Mouse (Mus musculus): ENCODE measurements around the gene Clta.

DNA sequence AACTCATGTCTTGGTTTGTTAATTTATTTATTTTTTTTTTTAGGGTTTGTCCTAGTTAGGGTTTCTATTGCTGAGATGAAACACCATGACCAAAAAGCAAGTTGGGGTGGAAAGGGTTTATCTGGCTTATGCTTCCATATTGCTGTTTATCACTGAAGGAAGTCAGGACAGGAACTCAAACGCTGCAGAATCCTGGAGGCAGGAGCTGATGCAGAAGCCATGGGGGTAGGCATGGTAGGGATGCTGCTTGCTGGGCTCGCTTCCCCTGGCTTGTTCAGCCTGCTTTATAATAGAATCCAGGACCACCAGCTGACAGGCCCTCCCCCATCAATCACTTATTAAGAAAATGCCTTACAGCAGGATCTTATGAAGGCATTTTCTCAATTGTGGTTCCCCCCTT is 6.6 kb downstream of the Clta start:
- TF ChIP-seq EP300 (IDR thresholded peaks at IDR 0.05; ENCODE audit: low read depth) (no peak), CTCF (IDR thresholded peaks at IDR 0.05; ENCODE audit: low read depth) (no peak)
